Mouse (Mus musculus): ENCODE data around the gene Zfp825. TPM values are rescaled to one million over a fixed set of nuclear protein-coding genes. Genes with fewer than 3 reads are reported as not detected.
"Not testable (repeated sequence)": the region's sequence is repeated elsewhere in the genome, so short reads cannot be mapped to it uniquely, and the experiment has no call there.

Zfp825 gene
- 1 to 10 TPM; 6.4 to 6.5 TPM for total RNA-seq (2021)

GRCm38 (mm10) chr13:74493911-74494679, at the start of gene Zfp825:
Zfp825 (minus strand) TSS chr13:74493992.
- DNase-seq, result peak; percentile 82 to 83
- intact Hi-C loops (cut with DNase I), result loop anchor here (10.0 kb wide), 1 partner anchor 149 kb away; no protein-coding TSS in a partner anchor

- intact Hi-C loops (cut with DNase I), result loop anchor here (2.0 kb wide), 1 partner anchor 195 kb away; no protein-coding TSS in a partner anchor
- DNase-seq, result not testable (repeated sequence)
Observed at GRCm38 (mm10) chr13:74535418-74535817, 41.6 kb upstream of the Zfp825 start.

GRCm38 (mm10) chr13:74534864-74535263, 41.1 kb upstream of the Zfp825 start:
- DNase-seq, result peak; percentile 57 to 74

GRCm38 (mm10) chr13:74534096-74534495, 40.3 kb upstream of the Zfp825 start:
- intact Hi-C loops (cut with DNase I), result loop anchor here (2.0 kb wide), 1 partner anchor 193 kb away; no protein-coding TSS in a partner anchor
- no peak for DNase-seq

More at GRCm38 (mm10) chr13:74534864-74535263, 41.1 kb upstream of the Zfp825 start:
- intact Hi-C loops (cut with DNase I), result loop anchor here (2.0 kb wide), 1 partner anchor 194 kb away; no protein-coding TSS in a partner anchor

- DNase-seq; intact Hi-C loops (cut with DNase I): not testable (repeated sequence)
Observed at GRCm38 (mm10) chr13:74531251-74531650, 37.5 kb upstream of the Zfp825 start.

GRCm38 (mm10) chr13:74529372-74529715, 35.6 kb upstream of the Zfp825 start:
- intact Hi-C loops (cut with DNase I); DNase-seq: not testable (repeated sequence)

- DNase-seq; intact Hi-C loops (cut with DNase I): not testable (repeated sequence)
Observed at GRCm38 (mm10) chr13:74528519-74529371, 35.0 kb upstream of the Zfp825 start.

- DNase-seq, result peak; percentile 90
- intact Hi-C loops (cut with DNase I), result no loop called here
Observed at GRCm38 (mm10) chr13:74522481-74523237, 28.9 kb upstream of the Zfp825 start.

- DNase-seq; intact Hi-C loops (cut with DNase I): not testable (repeated sequence)
Observed at GRCm38 (mm10) chr13:74522141-74522480, 28.3 kb upstream of the Zfp825 start.

GRCm38 (mm10) chr13:74507981-74508380, 14.2 kb upstream of the Zfp825 start:
- DNase-seq, result not testable (repeated sequence)

GRCm38 (mm10) chr13:74502851-74503250, 9.1 kb upstream of the Zfp825 start:
- DNase-seq; intact Hi-C loops (cut with DNase I): not testable (repeated sequence)

More at GRCm38 (mm10) chr13:74507981-74508380, 14.2 kb upstream of the Zfp825 start:
- intact Hi-C loops (cut with DNase I), result not testable (repeated sequence)

- intact Hi-C loops (cut with DNase I), result loop anchor here (10.0 kb wide), 1 partner anchor 155 kb away; no protein-coding TSS in a partner anchor
- DNase-seq, result not testable (repeated sequence)
Observed at GRCm38 (mm10) chr13:74499696-74500095, 5.9 kb upstream of the Zfp825 start.

- DNase-seq; intact Hi-C loops (cut with DNase I): not testable (repeated sequence)
Observed at GRCm38 (mm10) chr13:74484326-74484725, 9.5 kb downstream of the Zfp825 start.

- intact Hi-C loops (cut with DNase I); DNase-seq: not testable (repeated sequence)
Observed at GRCm38 (mm10) chr13:74471468-74471867, 22.3 kb downstream of the Zfp825 start.

- intact Hi-C loops (cut with DNase I), result loop anchor here (5.0 kb wide), 1 partner anchor 111 kb away; the partner anchor contains the start of genes Ccdc127 and Sdha
Observed at GRCm38 (mm10) chr13:74462699-74463385, 30.9 kb downstream of the Zfp825 start.

GRCm38 (mm10) chr13:74462318-74462698, 31.5 kb downstream of the Zfp825 start:
- DNase-seq, result not testable (repeated sequence)
- intact Hi-C loops (cut with DNase I), result loop anchor here (5.0 kb wide), 1 partner anchor 110 kb away; the partner anchor contains the start of genes Ccdc127 and Sdha

More at GRCm38 (mm10) chr13:74462699-74463385, 30.9 kb downstream of the Zfp825 start:
- DNase-seq, result peak; percentile 90 to 91

- intact Hi-C loops (cut with DNase I), result no loop called here
- DNase-seq, result no peak
Observed at GRCm38 (mm10) chr13:74439895-74440294, 53.9 kb downstream of the Zfp825 start.

Measured in heart, postnatal 10 days (tissue).